Mouse (Mus musculus) liver, postnatal 0 days (tissue): ENCODE data around the gene Efcab12. TPM values are rescaled to one million over a fixed set of nuclear protein-coding genes. Genes with fewer than 3 reads are reported as not detected.
"Not testable (repeated sequence)": the region's sequence is repeated elsewhere in the genome, so short reads cannot be mapped to it uniquely, and the experiment has no call there.

Experiments used
- ATAC-seq: fragments of 200-750 bp; cut with Nextera tagmentation; 2 replicates; pipeline ENCODE4 v1.8.0; 2017; ENCODE audit warnings: mild to moderate bottlenecking, moderate library complexity
- DNase-seq: peaks from one replicate; pipeline ENCODE4 v3.0.0-alpha.2; 2016
- H3K27ac ChIP-seq: fragments of 300-500 bp; sonication (generic); 2 replicates; pipeline ENCODE4 v1.5.1; 2014; ENCODE audit warnings: antibody characterized with exemption, moderate library complexity, mild to moderate bottlenecking, low read depth
- H3K27me3 ChIP-seq: fragments of 300-500 bp; sonication (generic); 2 replicates; pipeline ENCODE4 v1.6.1; 2014; ENCODE audit warnings: low read length, control low read depth, mixed read lengths; ENCODE audit not compliant: insufficient read depth
- H3K36me3 ChIP-seq: fragments of 300-500 bp; sonication (generic); replicated peaks from 2 replicates; pipeline ENCODE4 v1.6.1; 2014; ENCODE audit warnings: mild to moderate bottlenecking, control low read depth, low read length, moderate library complexity, mixed read lengths; ENCODE audit not compliant: insufficient read depth
- H3K4me1 ChIP-seq: fragments of 300-500 bp; sonication (generic); 2 replicates; pipeline ENCODE4 v1.6.1; 2014; ENCODE audit warnings: antibody characterized with exemption, mild to moderate bottlenecking, control low read depth; ENCODE audit not compliant: insufficient read depth
- H3K4me2 ChIP-seq: fragments of 300-500 bp; sonication (generic); 2 replicates; pipeline ENCODE4 v1.6.1; 2014; ENCODE audit warnings: low read depth, mild to moderate bottlenecking, low read length, moderate library complexity, mixed read lengths
- H3K4me3 ChIP-seq: fragments of 300-500 bp; sonication (generic); 2 replicates; pipeline ENCODE4 v1.5.1; 2014; ENCODE audit warnings: low read depth, low read length
- H3K9ac ChIP-seq: fragments of 300-500 bp; sonication (generic); replicated peaks from 2 replicates; pipeline ENCODE4 v1.6.1; 2014; ENCODE audit warnings: mild to moderate bottlenecking, moderate library complexity
- H3K9me3 ChIP-seq: fragments of 300-500 bp; sonication (generic); 2 replicates; pipeline ENCODE4 v1.6.1; 2016; ENCODE audit warnings: mild to moderate bottlenecking, control low read depth, low read length, mixed read lengths
- CTCF ChIP-seq: sonication (generic); IDR thresholded peaks from 2 replicates; pipeline ENCODE4 v1.5.1; 2016; ENCODE audit warnings: antibody characterized with exemption, low read depth
- EP300 ChIP-seq: IDR thresholded peaks from 2 replicates; pipeline ENCODE4 v1.6.1; 2016; ENCODE audit warnings: antibody characterized with exemption, low read depth, mild to moderate bottlenecking
- WGBS: fragments of 180-500 bp; shearing (Covaris S2); extraction: QIAGEN DNeasy Blood & Tissue Kit; methylation state at CpG from one replicate; pipeline ENCODE4 v1.1.7; 2014; ENCODE audit not compliant: insufficient replicate concordance; 5-methylcytosine and 5-hydroxymethylcytosine counted together
- polyA plus RNA-seq: library from polyadenylated mRNA; unstranded; fragments of >200 nt; fragmentation: Nextera tagmentation; extraction: Ambion mirVana; gene quantifications from 2 replicates; pipeline ENCODE4 v1.2.1, GENCODE M21; 2015

Gene Efcab12
- polyA plus RNA-seq, 1 experiment from 2014 or later: not detected

- ATAC-seq (peak; percentile 31; the same call in 1 of the 2 replicates), DNase-seq (no peak)
- Histone ChIP-seq H3K9me3 (no peaks in the 10 kb centered on the region), H3K4me1 (no peaks in the 10 kb centered on the region), H3K27ac (peak overlapping the region; percentile 39; the same call in 1 of the 2 replicates), H3K27me3 (no peaks in the 10 kb centered on the region), H3K9ac (no peak overlapping the region), H3K4me2 (no peak overlapping the region), H3K4me3 (no peak overlapping the region), H3K36me3 (no peaks in the 10 kb centered on the region)
- 63% methylated on average over 6 of the region's 6 CpGs for WGBS
- TF ChIP-seq EP300: no peak
- TF ChIP-seq CTCF: 0 out of 2 replicates have a peak, but pooled peaks have one; percentile 19
These were observed 7.2 kb downstream of the Efcab12 start for GRCm38 (mm10) chr6:115830779-115831601.

GRCm38 (mm10) chr6:115823850-115824464, 14.3 kb downstream of the Efcab12 start:
- 1% methylated on average over 5 of the region's 11 CpGs for WGBS
- H3K36me3 ChIP-seq, H3K27me3 ChIP-seq, H3K9ac ChIP-seq, H3K9me3 ChIP-seq: not testable (repeated sequence)
- Histone ChIP-seq H3K4me3 (peak overlapping the region; percentile 22; the same call in 1 of the 2 replicates), H3K4me1 (peaks cover 17% of the 10 kb centered on the region; the same call in 1 of the 2 replicates), H3K27ac (0 out of 2 replicates have a peak overlapping the region, but pooled peaks have one; percentile 8), H3K4me2 (peak overlapping the region; percentile 57)
- peak; percentile 84 for DNase-seq
- TF ChIP-seq CTCF: peak; percentile 85
- peak; percentile 97 for ATAC-seq

GRCm38 (mm10) chr6:115821216-115821993, 16.8 kb downstream of the Efcab12 start:
- no peak for DNase-seq
- Histone ChIP-seq H3K9me3 (no peaks in the 10 kb centered on the region), H3K4me1 (peaks cover 17% of the 10 kb centered on the region; the same call in 1 of the 2 replicates), H3K4me3 (no peak overlapping the region), H3K36me3 (no peaks in the 10 kb centered on the region), H3K4me2 (no peak overlapping the region), H3K27me3 (no peaks in the 10 kb centered on the region), H3K27ac (no peak overlapping the region), H3K9ac (no peak overlapping the region)
- ATAC-seq: peak; percentile 22; the same call in 1 of the 2 replicates
- 59% methylated on average over 8 of the region's 8 CpGs for WGBS
- TF ChIP-seq CTCF (peak; percentile 21; the same call in 1 of the 2 replicates), EP300 (no peak)

DNA sequence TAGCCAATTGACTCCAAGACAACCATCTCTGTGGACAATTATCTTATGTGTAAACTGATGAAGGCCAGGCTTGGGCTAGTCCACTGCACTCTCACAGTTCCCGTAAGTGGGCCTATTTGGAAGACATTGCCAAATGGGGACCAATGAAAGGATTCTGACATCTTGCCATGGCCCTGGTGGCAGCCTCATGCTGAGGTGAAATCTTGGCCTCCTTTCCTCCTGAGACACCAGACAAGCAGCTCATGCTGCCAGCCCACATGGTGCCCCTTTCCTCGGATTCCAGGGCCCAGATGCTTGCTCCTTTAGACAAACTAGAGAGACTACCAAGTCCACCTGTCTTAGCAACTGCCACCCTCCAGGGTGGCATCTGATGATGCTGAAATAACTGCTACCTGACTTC, 20.1 kb downstream of the Efcab12 start:
- no peak overlapping the region for H3K4me3 ChIP-seq

DNA sequence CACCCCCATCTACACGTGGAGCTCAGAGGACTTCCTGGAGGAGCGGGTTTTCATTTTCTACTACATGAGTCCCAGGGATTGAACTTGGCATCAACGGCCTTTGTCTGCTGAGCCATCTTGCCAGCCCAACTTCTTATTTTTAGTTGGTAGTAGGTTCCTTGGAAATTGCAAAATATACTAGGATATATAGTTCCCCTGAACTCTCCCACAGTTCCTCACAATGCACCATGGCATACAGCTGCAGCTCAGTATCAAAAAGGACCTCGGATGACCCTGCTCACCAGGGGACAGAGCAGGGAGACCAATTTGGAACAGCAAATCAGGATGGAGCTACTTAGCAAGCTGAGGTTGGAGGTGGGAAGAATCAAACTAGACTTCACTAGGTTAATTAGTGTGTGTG, 23.2 kb downstream of the Efcab12 start:
- Histone ChIP-seq H3K36me3 (no peaks in the 10 kb centered on the region), H3K27ac (no peak overlapping the region), H3K4me1 (peaks cover 8% of the 10 kb centered on the region), H3K4me3 (no peak overlapping the region), H3K27me3 (no peaks in the 10 kb centered on the region), H3K9ac (no peak overlapping the region), H3K9me3 (no peaks in the 10 kb centered on the region), H3K4me2 (no peak overlapping the region)
- 63% methylated on average over 4 of the region's 4 CpGs for WGBS
- no peak for ATAC-seq
- TF ChIP-seq CTCF: no peak
- no peak for TF ChIP-seq EP300
- DNase-seq: no peak

More for the DNA sequence above, 20.1 kb downstream of the Efcab12 start:
- Histone ChIP-seq H3K27ac (no peak overlapping the region), H3K36me3 (no peaks in the 10 kb centered on the region), H3K9me3 (no peaks in the 10 kb centered on the region), H3K4me1 (peaks cover 14% of the 10 kb centered on the region), H3K27me3 (no peaks in the 10 kb centered on the region), H3K4me2 (no peak overlapping the region), H3K9ac (no peak overlapping the region)
- 77% methylated on average over 2 of the region's 2 CpGs for WGBS
- ATAC-seq (no peak), DNase-seq (no peak)
- TF ChIP-seq EP300 (no peak), CTCF (no peak)
